Mouse (Mus musculus) heart, adult 10 weeks (tissue): Measurements from ENCODE around the gene Ralgps2. TPM values are rescaled to one million over a fixed set of nuclear protein-coding genes. Genes with fewer than 3 reads are reported as not detected.

ENCODE experiments used
- polyA plus RNA-seq: library from polyadenylated mRNA; stranded (reverse); fragments of 350-450 nt; fragmentation: Illumina TruSeq; extraction: RNeasy Lipid Tissue Mini Kit (QIAGEN cat#74804); gene quantifications from one replicate; pipeline ENCODE4 v1.2.3, GENCODE M21; 2014; ENCODE audit warnings: low read depth, low replicate concordance

Gene Ralgps2
- 7.8 TPM for polyA plus RNA-seq

GRCm38 (mm10) chr1:156939251-156940141 is at the start of gene Ralgps2:
Ralgps2 (minus strand) TSS chr1:156939626.

GRCm38 (mm10) chr1:156838177-156838576 is 101.2 kb downstream of the Ralgps2 start, which contains the start of gene Angptl1:
Angptl1 (plus strand) TSS chr1:156838562.

Other genes starting within 250 kb of the Ralgps2 start
- 48.4 TPM for gene Fam20b, start 220.5 kb downstream of the Ralgps2 start, polyA plus RNA-seq
- 3.6 TPM for gene Angptl1, start 101.1 kb downstream of the Ralgps2 start, polyA plus RNA-seq
- gene Tex35, start 169.1 kb upstream of the Ralgps2 start, polyA plus RNA-seq: not detected